Mouse (Mus musculus) CH12.LX (cell line): Measurements from ENCODE around the gene Pimreg. TPM values are rescaled to one million over a fixed set of nuclear protein-coding genes. Genes with fewer than 3 reads are reported as not detected.

ENCODE experiments used
- DNase-seq: peaks from one replicate; pipeline ENCODE4 v3.0.0-alpha.2; 2013; ENCODE audit errors: extremely low read depth
- H3K27ac ChIP-seq: 2 replicates; pipeline ENCODE4 v1.5.1; 2012; ENCODE audit warnings: low read depth, mild to moderate bottlenecking, control low read depth, moderate library complexity; ENCODE audit not compliant: insufficient read depth
- H3K27me3 ChIP-seq: replicated peaks from 2 replicates; pipeline ENCODE3; 2012; ENCODE audit warnings: inconsistent platforms
- H3K36me3 ChIP-seq, 2 experiments: replicated peaks in 1 of 2; 2 replicates each; pipeline versions ENCODE3 to v1.6.1; 2012; ENCODE audit warnings: inconsistent platforms in 1 of 2, low read length in 1 of 2, mild to moderate bottlenecking in 1 of 2, mixed read lengths in 1 of 2, moderate library complexity in 1 of 2; ENCODE audit not compliant: control insufficient read depth in 1 of 2, insufficient read depth in 1 of 2
- H3K4me1 ChIP-seq, 2 experiments: 2 replicates each; pipeline ENCODE4 v1.6.1; 2012; ENCODE audit warnings: inconsistent platforms in 1 of 2, moderate library complexity in 1 of 2; ENCODE audit not compliant: insufficient read depth in 2 of 2, control insufficient read depth in 1 of 2
- H3K4me2 ChIP-seq: 2 replicates; pipeline ENCODE4 v1.6.1; 2012; ENCODE audit warnings: low read depth, mild to moderate bottlenecking, control low read depth; ENCODE audit not compliant: poor library complexity, insufficient read depth, severe bottlenecking
- H3K4me3 ChIP-seq, 3 experiments: fragments of 150-350 bp in 1 of 3; sonication (generic) in 1 of 3; replicated peaks in 1 of 3; 2 replicates each; pipeline versions ENCODE3 to v1.5.1; 2011 to 2012; ENCODE audit warnings: low read depth in 2 of 3, low read length in 2 of 3, mild to moderate bottlenecking in 2 of 3, moderate library complexity in 2 of 3, control low read depth in 1 of 3, improper control_type of control experiment in 1 of 3, inconsistent platforms in 1 of 3, mixed read lengths in 1 of 3; ENCODE audit not compliant: poor library complexity in 1 of 3
- H3K79me2 ChIP-seq: replicated peaks from 2 replicates; pipeline ENCODE4 v1.6.1; 2012; ENCODE audit warnings: mild to moderate bottlenecking, moderate library complexity; ENCODE audit not compliant: control insufficient read depth, poor library complexity, insufficient read depth, severe bottlenecking; ENCODE audit errors: extremely low read depth
- H3K9ac ChIP-seq: 2 replicates; pipeline ENCODE4 v1.6.1; 2012; ENCODE audit warnings: low read depth, mild to moderate bottlenecking, control low read depth, moderate library complexity; ENCODE audit not compliant: insufficient read depth
- H3K9me3 ChIP-seq: replicated peaks from 2 replicates; pipeline ENCODE3; 2012; ENCODE audit warnings: low read length, inconsistent platforms, mixed read lengths
- CHD1 ChIP-seq: IDR thresholded peaks from 2 replicates; pipeline ENCODE4 v1.6.1; 2012; ENCODE audit warnings: low read depth, low read length, improper control_type of control experiment, inconsistent platforms
- ELF1 ChIP-seq: IDR thresholded peaks from 2 replicates; pipeline ENCODE4 v1.6.1; 2014; ENCODE audit warnings: low read depth, mild to moderate bottlenecking, inconsistent platforms, low read length, improper control_type of control experiment
- GABPA ChIP-seq: IDR thresholded peaks from 2 replicates; pipeline ENCODE4 v1.6.1; 2012; ENCODE audit warnings: low read depth, low read length, improper control_type of control experiment, inconsistent platforms; ENCODE audit not compliant: insufficient replicate concordance
- HCFC1 ChIP-seq: IDR thresholded peaks from 2 replicates; pipeline ENCODE4 v1.6.1; 2012; ENCODE audit warnings: low read depth, mild to moderate bottlenecking, inconsistent platforms, low read length, improper control_type of control experiment
- IRF4 ChIP-seq: IDR thresholded peaks from 2 replicates; pipeline ENCODE4 v1.6.1; 2014; ENCODE audit warnings: low read depth, mild to moderate bottlenecking, inconsistent platforms, low read length, improper control_type of control experiment
- JUND ChIP-seq: conservative IDR thresholded peaks from 2 replicates; pipeline ENCODE4 v1.6.1; 2011; ENCODE audit warnings: low read depth, low read length, improper control_type of control experiment
- KAT2A ChIP-seq: IDR thresholded peaks from 2 replicates; pipeline ENCODE4 v1.6.1; 2012; ENCODE audit warnings: low read length, improper control_type of control experiment, inconsistent platforms; ENCODE audit not compliant: insufficient replicate concordance
- MAFK ChIP-seq: IDR thresholded peaks from 2 replicates; pipeline ENCODE4 v1.6.1; 2011; ENCODE audit warnings: low read length, improper control_type of control experiment; ENCODE audit not compliant: insufficient replicate concordance
- MAX ChIP-seq: IDR thresholded peaks from 2 replicates; pipeline ENCODE4 v1.6.1; 2011; ENCODE audit warnings: low read length, improper control_type of control experiment
- MEF2A ChIP-seq: IDR thresholded peaks from 2 replicates; pipeline ENCODE4 v1.6.1; 2014; ENCODE audit warnings: low read depth, mild to moderate bottlenecking, inconsistent platforms, low read length, improper control_type of control experiment, borderline replicate concordance
- MXI1 ChIP-seq: IDR thresholded peaks from 2 replicates; pipeline ENCODE4 v1.6.1; 2011; ENCODE audit warnings: mild to moderate bottlenecking, low read depth, low read length, improper control_type of control experiment
- MYC ChIP-seq: IDR thresholded peaks from 2 replicates; pipeline ENCODE4 v1.6.1; 2011; ENCODE audit warnings: low read depth, mild to moderate bottlenecking, improper control_type of control experiment, low read length
- NELFE ChIP-seq: IDR thresholded peaks from 2 replicates; pipeline ENCODE4 v1.6.1; 2011; ENCODE audit warnings: low read depth, low read length, improper control_type of control experiment
- NRF1 ChIP-seq: IDR thresholded peaks from 2 replicates; pipeline ENCODE4 v1.6.1; 2014; ENCODE audit warnings: low read depth, mild to moderate bottlenecking, inconsistent platforms, low read length, improper control_type of control experiment, moderate library complexity
- PAX5 ChIP-seq: IDR thresholded peaks from 2 replicates; pipeline ENCODE4 v1.6.1; 2012; ENCODE audit warnings: low read length, inconsistent platforms, mixed read lengths
- POLR2A ChIP-seq: IDR thresholded peaks from 2 replicates; pipeline ENCODE4 v1.6.1; 2011; ENCODE audit warnings: low read depth, mild to moderate bottlenecking, improper control_type of control experiment, low read length
- RAD21 ChIP-seq: IDR thresholded peaks from 2 replicates; pipeline ENCODE4 v1.6.1; 2011; ENCODE audit warnings: low read depth, mild to moderate bottlenecking, low read length, improper control_type of control experiment, moderate library complexity
- RCOR1 ChIP-seq: conservative IDR thresholded peaks from 2 replicates; pipeline ENCODE4 v1.6.1; 2012; ENCODE audit warnings: low read depth, mild to moderate bottlenecking, inconsistent platforms, low read length, improper control_type of control experiment
- TCF12 ChIP-seq: IDR thresholded peaks from 2 replicates; pipeline ENCODE4 v1.6.1; 2014; ENCODE audit warnings: low read depth, mild to moderate bottlenecking, inconsistent platforms, low read length, improper control_type of control experiment
- UBTF ChIP-seq: IDR thresholded peaks from 2 replicates; pipeline ENCODE4 v1.6.1; 2012; ENCODE audit warnings: low read depth, mild to moderate bottlenecking, inconsistent platforms, low read length, improper control_type of control experiment, moderate library complexity
- USF1 ChIP-seq: IDR thresholded peaks from 2 replicates; pipeline ENCODE4 v1.6.1; 2014; ENCODE audit warnings: low read depth, mild to moderate bottlenecking, inconsistent platforms, low read length, improper control_type of control experiment
- ZC3H11A ChIP-seq: IDR thresholded peaks from 2 replicates; pipeline ENCODE4 v1.6.1; 2012; ENCODE audit warnings: low read depth, mild to moderate bottlenecking, inconsistent platforms, low read length, improper control_type of control experiment
- ZKSCAN1 ChIP-seq: IDR thresholded peaks from 2 replicates; pipeline ENCODE4 v1.6.1; 2012; ENCODE audit warnings: low read depth, inconsistent platforms, low read length, improper control_type of control experiment, borderline replicate concordance
- ZMIZ1 ChIP-seq: IDR thresholded peaks from 2 replicates; pipeline ENCODE4 v1.6.1; 2012; ENCODE audit warnings: low read depth, mild to moderate bottlenecking, inconsistent platforms, low read length, improper control_type of control experiment
- ZNF384 ChIP-seq: IDR thresholded peaks from 2 replicates; pipeline ENCODE4 v1.6.1; 2012; ENCODE audit warnings: low read depth, low read length, improper control_type of control experiment, inconsistent platforms
- dilution Hi-C: fragments of 300-500 bp; cut with MboI; formaldehyde crosslinking; loops from 2 replicates; pipeline ENCODE4 v1.14.3; 2020; ENCODE audit warnings: low sequenced_read_pairs; ENCODE audit not compliant: extremely low pct_unique_long_range_greater_than_20kb, extremely low pct_ligation_motif_present
- in situ Hi-C: fragments of 300-500 bp; cut with MboI; formaldehyde crosslinking; loops from 3 replicates; pipeline ENCODE4 v1.14.3; 2019; ENCODE audit warnings: low sequenced_read_pairs, low pct_ligation_motif_present, low pct_unique_long_range_greater_than_20kb, mixed read lengths
- polyA plus RNA-seq: library from polyadenylated mRNA; unstranded; fragments of >175 nt; gene quantifications from 2 replicates; pipeline ENCODE4 v1.2.1, GENCODE M21; 2012; ENCODE audit warnings: low read depth; ENCODE audit not compliant: insufficient read length
- total RNA-seq, 2 experiments: library from RNA; depleted of rRNA; stranded (reverse); fragments of 300-350 nt in 1 of 2; fragments of >200 nt in 1 of 2; gene quantifications; 2 replicates each; pipeline ENCODE4 v1.2.3; 2012 to 2014

Pimreg gene
- total and polyA plus RNA-seq, 3 experiments, result 26.4 to 52.7 (median 27.9) TPM

- H3K9me3 ChIP-seq, result no peaks in the 10 kb centered on the region
- no peaks in the 10 kb centered on the region for H3K79me2 ChIP-seq
- dilution Hi-C loops, result no loop called here
- H3K4me2 ChIP-seq, result no peak overlapping the region
- no peak overlapping the region for H3K9ac ChIP-seq
- TF ChIP-seq POLR2A (no peak), ELF1 (no peak), NELFE (no peak), JUND (no peak), ZMIZ1 (no peak), MXI1 (no peak), GABPA (no peak), ZC3H11A (no peak), HCFC1 (no peak), MAX (no peak), USF1 (no peak)
- TF ChIP-seq, all 38 proteins: peak for 0
- in situ Hi-C loops, result loop anchor here (5.0 to 10.0 kb wide), 2 partner anchors 159 to 346 kb away; no protein-coding TSS in a partner anchor
- Histone ChIP-seq H3K27ac (no peak overlapping the region), H3K36me3 (no peaks in the 10 kb centered on the region), H3K4me1 (peaks cover 18 to 28% of the 10 kb centered on the region in 2 experiments), H3K27me3 (peaks cover 6% of the 10 kb centered on the region), H3K4me3 (no peak overlapping the region)
- DNase-seq, result no peak
Measured at GRCm38 (mm10) chr11:72021015-72021414, 20.8 kb upstream of the Pimreg start.

GRCm38 (mm10) chr11:72022827-72023226 is 19.0 kb upstream of the Pimreg start:
- no peaks in the 10 kb centered on the region for H3K79me2 ChIP-seq
- H3K27ac ChIP-seq, result no peak overlapping the region
- DNase-seq, result no peak
- dilution Hi-C loops, result no loop called here
- no peak overlapping the region for H3K4me3 ChIP-seq
- H3K4me2 ChIP-seq, result no peak overlapping the region
- peaks cover 17 to 41% of the 10 kb centered on the region in 2 experiments for H3K4me1 ChIP-seq
- in situ Hi-C loops, result loop anchor here (5.0 to 10.0 kb wide), 2 partner anchors 161 to 348 kb away; no protein-coding TSS in a partner anchor
- H3K27me3 ChIP-seq, result peaks cover 6% of the 10 kb centered on the region
- no peaks in the 10 kb centered on the region for H3K36me3 ChIP-seq
- H3K9ac ChIP-seq, result no peak overlapping the region
- no peaks in the 10 kb centered on the region for H3K9me3 ChIP-seq
- no peak for TF ChIP-seq POLR2A
- TF ChIP-seq JUND, result no peak
- TF ChIP-seq MEF2A, result peak; percentile 41

GRCm38 (mm10) chr11:72023581-72023980 is 18.3 kb upstream of the Pimreg start:
- Histone ChIP-seq H3K4me3 (peak overlapping the region; percentile 11 to 33 (median 25)), H3K9ac (peak overlapping the region; percentile 42; the same call in 1 of the 2 replicates), H3K79me2 (no peaks in the 10 kb centered on the region), H3K4me1 (peaks cover 17 to 43% of the 10 kb centered on the region in 2 experiments), H3K27ac (no peak overlapping the region), H3K9me3 (no peaks in the 10 kb centered on the region), H3K4me2 (peak overlapping the region; percentile 91), H3K36me3 (no peaks in the 10 kb centered on the region), H3K27me3 (peaks cover 6% of the 10 kb centered on the region)
- peak; percentile 64 for DNase-seq
- in situ Hi-C loops (loop anchor here (5.0 to 10.0 kb wide), 2 partner anchors 161 to 349 kb away; no protein-coding TSS in a partner anchor), dilution Hi-C loops (no loop called here)
- TF ChIP-seq ZC3H11A (no peak), RCOR1 (no peak), KAT2A (no peak), ZNF384 (peak; percentile 57), MXI1 (no peak), UBTF (no peak), TCF12 (no peak), NRF1 (no peak), IRF4 (peak; percentile 21; the same call in 1 of the 2 replicates), HCFC1 (no peak), RAD21 (peak; percentile 65), MAFK (no peak), ZKSCAN1 (no peak), POLR2A (no peak), PAX5 (no peak), CHD1 (no peak), ZMIZ1 (no peak), MYC (no peak)
